Mouse (Mus musculus): ENCODE data around the gene Rpp30. TPM values are rescaled to one million over a fixed set of nuclear protein-coding genes. Genes with fewer than 3 reads are reported as not detected.

Gene Rpp30
- polyA plus RNA-seq, 1 experiment from 2014 or later, result 31.5 TPM

DNA sequence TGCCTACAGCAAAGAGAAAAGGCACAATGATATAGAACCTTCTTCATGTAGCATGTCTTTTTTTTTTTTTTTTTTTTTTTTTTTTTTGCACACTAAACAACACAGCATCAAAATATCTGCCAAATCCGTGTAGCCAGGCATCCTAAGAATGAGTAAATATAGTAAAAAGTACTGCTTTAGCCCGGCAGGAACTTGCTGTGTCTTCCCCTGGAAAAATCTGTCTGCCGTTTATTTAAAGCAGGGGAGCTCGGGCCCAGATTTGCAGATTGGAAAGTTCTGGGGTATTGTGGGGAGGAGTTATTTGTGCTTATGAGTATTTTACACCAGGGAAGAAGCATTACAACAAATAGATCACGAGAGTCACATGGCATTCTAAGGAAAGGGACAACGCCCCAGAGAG is 48.5 kb downstream of the Rpp30 start:
- 42% methylated on average over 6 of the region's 6 CpGs for WGBS
- no peaks in the 10 kb centered on the region for H3K9me3 ChIP-seq (ENCODE audit: control insufficient read depth)
- H3K27ac ChIP-seq (ENCODE audit: low read depth, low read length), result no peak overlapping the region
- no peaks in the 10 kb centered on the region for H3K36me3 ChIP-seq (ENCODE audit: control insufficient read depth, insufficient read depth)
- H3K4me2 ChIP-seq (replicated peaks; ENCODE audit: low read depth), result no peak overlapping the region
- no peaks in the 10 kb centered on the region for H3K4me1 ChIP-seq (replicated peaks; ENCODE audit: control insufficient read depth, insufficient read depth, low read length)
- ATAC-seq, result no peak
- no peak for TF ChIP-seq CTCF (IDR thresholded peaks at IDR 0.05; ENCODE audit: low read depth)
- no peaks in the 10 kb centered on the region for H3K27me3 ChIP-seq (replicated peaks; ENCODE audit: control insufficient read depth, insufficient read depth, low read length)
- H3K4me3 ChIP-seq (ENCODE audit: low read depth, low read length), result no peak overlapping the region
- no peak overlapping the region for H3K9ac ChIP-seq (ENCODE audit: low read depth, low read length)

DNA sequence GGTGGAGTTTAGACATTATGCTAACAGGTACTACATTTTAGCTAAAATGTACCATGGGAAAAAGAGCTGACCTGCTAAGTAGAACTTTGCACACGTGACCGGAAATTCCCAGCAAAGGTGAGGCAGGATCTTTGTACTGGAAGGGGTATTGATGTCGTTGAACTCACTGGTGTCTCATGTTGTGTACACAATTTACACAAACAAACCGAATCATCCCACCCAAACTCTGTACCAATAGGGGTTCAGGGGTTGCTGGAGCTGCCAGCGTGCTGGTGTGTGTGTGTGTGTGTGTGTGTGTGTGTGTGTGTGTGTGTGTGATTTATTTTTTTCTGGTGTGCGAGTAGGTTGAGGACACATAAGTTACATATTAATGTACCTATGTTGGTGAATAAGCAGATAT is 49.5 kb downstream of the Rpp30 start:
- Histone ChIP-seq H3K9me3 (ENCODE audit: control insufficient read depth) (no peaks in the 10 kb centered on the region), H3K4me3 (ENCODE audit: low read depth, low read length) (no peak overlapping the region), H3K36me3 (ENCODE audit: control insufficient read depth, insufficient read depth) (no peaks in the 10 kb centered on the region), H3K27ac (ENCODE audit: low read depth, low read length) (no peak overlapping the region), H3K9ac (ENCODE audit: low read depth, low read length) (no peak overlapping the region), H3K4me2 (replicated peaks; ENCODE audit: low read depth) (no peak overlapping the region), H3K4me1 (replicated peaks; ENCODE audit: control insufficient read depth, insufficient read depth, low read length) (no peaks in the 10 kb centered on the region), H3K27me3 (replicated peaks; ENCODE audit: control insufficient read depth, insufficient read depth, low read length) (no peaks in the 10 kb centered on the region)
- WGBS, result 76% methylated on average over 6 of the region's 6 CpGs
- TF ChIP-seq CTCF (IDR thresholded peaks at IDR 0.05; ENCODE audit: low read depth), result no peak
- ATAC-seq, result no peak

DNA sequence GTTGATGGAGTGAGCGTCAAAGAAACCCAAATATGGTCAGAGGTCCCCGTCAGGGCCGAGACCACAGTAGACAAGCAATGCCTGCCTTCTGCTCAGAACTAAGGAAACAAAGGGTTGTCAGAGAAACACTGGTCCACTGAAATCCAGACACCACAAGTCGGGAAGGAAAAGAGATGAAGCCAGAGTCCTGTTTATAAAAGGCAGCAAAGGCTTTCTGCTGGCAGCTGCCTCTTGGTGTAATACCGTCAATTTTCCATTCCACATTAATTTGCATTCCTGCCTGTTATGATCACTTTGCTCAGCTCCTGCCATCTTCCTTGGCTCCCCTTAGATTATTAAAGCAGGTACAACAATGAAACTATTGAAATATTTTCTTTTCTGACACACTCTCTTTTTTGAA is 50.2 kb downstream of the Rpp30 start:
- no peak for ATAC-seq
- WGBS, result 42% methylated on average over 5 of the region's 5 CpGs
- H3K36me3 ChIP-seq (ENCODE audit: control insufficient read depth, insufficient read depth), result no peaks in the 10 kb centered on the region

DNA sequence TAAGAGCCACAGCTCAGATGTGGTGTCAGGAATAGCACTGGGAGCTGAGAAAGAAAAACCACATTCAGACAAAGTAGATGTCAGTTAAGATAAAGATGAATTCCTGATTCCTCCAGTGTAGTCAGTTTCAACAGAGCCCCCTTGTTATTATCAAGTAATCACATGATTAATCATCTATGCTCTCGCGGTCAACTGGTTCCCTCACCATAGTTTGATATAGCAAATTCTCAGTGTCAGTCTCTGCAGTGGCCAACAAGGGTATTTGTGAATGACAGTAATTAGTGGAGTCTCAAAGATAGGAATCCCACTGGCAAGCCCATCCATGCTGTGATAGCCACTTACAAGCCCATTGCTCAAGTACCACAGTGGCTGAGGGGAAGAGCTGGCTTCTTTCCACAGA is 60.1 kb downstream of the Rpp30 start:
- Histone ChIP-seq H3K36me3 (ENCODE audit: control insufficient read depth, insufficient read depth) (no peaks in the 10 kb centered on the region), H3K27me3 (replicated peaks; ENCODE audit: control insufficient read depth, insufficient read depth, low read length) (no peaks in the 10 kb centered on the region), H3K9me3 (ENCODE audit: control insufficient read depth) (no peaks in the 10 kb centered on the region), H3K9ac (ENCODE audit: low read depth, low read length) (no peak overlapping the region), H3K27ac (ENCODE audit: low read depth, low read length) (no peak overlapping the region), H3K4me3 (ENCODE audit: low read depth, low read length) (no peak overlapping the region), H3K4me1 (replicated peaks; ENCODE audit: control insufficient read depth, insufficient read depth, low read length) (no peaks in the 10 kb centered on the region), H3K4me2 (replicated peaks; ENCODE audit: low read depth) (no peak overlapping the region)
- ATAC-seq, result no peak
- no peak for TF ChIP-seq CTCF (IDR thresholded peaks at IDR 0.05; ENCODE audit: low read depth)
- 91% methylated on average over 2 of the region's 2 CpGs for WGBS

More for the DNA sequence above, 50.2 kb downstream of the Rpp30 start:
- H3K4me3 ChIP-seq (ENCODE audit: low read depth, low read length), result no peak overlapping the region
- no peak for TF ChIP-seq CTCF (IDR thresholded peaks at IDR 0.05; ENCODE audit: low read depth)
- H3K27me3 ChIP-seq (replicated peaks; ENCODE audit: control insufficient read depth, insufficient read depth, low read length), result no peaks in the 10 kb centered on the region
- H3K4me2 ChIP-seq (replicated peaks; ENCODE audit: low read depth), result no peak overlapping the region
- H3K27ac ChIP-seq (ENCODE audit: low read depth, low read length), result no peak overlapping the region
- H3K9me3 ChIP-seq (ENCODE audit: control insufficient read depth), result no peaks in the 10 kb centered on the region
- H3K9ac ChIP-seq (ENCODE audit: low read depth, low read length), result no peak overlapping the region
- no peaks in the 10 kb centered on the region for H3K4me1 ChIP-seq (replicated peaks; ENCODE audit: control insufficient read depth, insufficient read depth, low read length)

DNA sequence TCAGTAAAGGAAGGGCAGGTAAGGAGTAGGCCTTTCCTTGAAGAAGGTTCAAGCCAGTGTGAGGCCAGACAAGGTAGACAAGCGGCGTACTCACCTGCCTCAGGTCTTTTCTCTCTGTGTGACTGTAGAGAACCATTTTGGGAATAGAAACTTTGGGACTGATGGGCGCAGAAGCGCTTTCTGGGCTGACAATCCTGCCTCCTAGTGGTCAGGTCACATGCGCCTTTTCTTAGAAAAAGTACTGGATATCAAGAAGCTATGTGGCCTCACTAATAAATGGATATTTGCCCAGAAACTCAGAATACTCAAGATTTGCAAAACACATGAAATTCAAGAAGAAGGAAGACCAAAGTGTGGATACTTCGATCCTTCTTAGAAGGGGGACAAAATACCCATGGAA is 65.1 kb downstream of the Rpp30 start:
- Histone ChIP-seq H3K4me2 (replicated peaks; ENCODE audit: low read depth) (no peak overlapping the region), H3K9ac (ENCODE audit: low read depth, low read length) (no peak overlapping the region), H3K4me3 (ENCODE audit: low read depth, low read length) (no peak overlapping the region), H3K4me1 (replicated peaks; ENCODE audit: control insufficient read depth, insufficient read depth, low read length) (no peaks in the 10 kb centered on the region), H3K36me3 (ENCODE audit: control insufficient read depth, insufficient read depth) (no peaks in the 10 kb centered on the region), H3K27ac (ENCODE audit: low read depth, low read length) (no peak overlapping the region), H3K27me3 (replicated peaks; ENCODE audit: control insufficient read depth, insufficient read depth, low read length) (no peaks in the 10 kb centered on the region), H3K9me3 (ENCODE audit: control insufficient read depth) (no peaks in the 10 kb centered on the region)
- TF ChIP-seq CTCF (IDR thresholded peaks at IDR 0.05; ENCODE audit: low read depth), result peak; percentile 21; the same call in 1 of the 2 replicates
- WGBS, result 88% methylated on average over 6 of the region's 6 CpGs
- no peak for ATAC-seq

DNA sequence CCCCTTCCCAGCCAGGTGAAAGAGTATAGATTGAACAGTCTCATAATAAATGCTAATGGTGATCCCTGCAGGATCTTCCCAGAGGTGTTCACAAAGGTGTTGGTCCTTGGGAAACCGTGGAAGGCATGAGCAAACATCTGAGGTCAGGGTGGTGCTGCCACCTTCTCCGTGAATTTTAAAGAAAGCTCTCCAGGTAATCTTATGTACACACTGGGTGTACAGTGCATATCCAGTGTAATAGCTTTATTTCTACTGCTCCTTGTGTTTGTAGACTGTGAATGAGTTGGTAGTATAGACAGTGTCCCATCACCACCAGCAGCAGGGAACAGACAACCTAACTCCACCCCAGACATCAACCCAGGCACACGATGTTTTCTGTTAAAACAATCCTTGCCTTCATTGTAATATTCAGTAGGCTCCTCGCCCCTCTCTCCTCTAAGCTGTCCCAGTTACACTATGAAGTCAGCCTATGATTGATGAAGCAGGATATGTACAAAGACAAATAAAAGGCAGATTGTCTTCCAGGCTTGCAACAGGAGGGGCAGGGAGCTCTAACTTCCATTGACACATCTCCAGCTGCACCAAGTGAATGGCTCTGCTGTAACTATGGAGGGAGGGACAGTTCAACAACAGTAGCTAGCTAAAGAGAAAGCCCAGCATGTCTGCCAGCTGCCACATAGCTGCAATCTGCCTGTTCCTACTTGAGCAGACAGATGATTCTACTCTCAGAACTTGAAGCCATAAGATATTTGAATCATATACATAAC is 66.9 kb downstream of the Rpp30 start:
- Histone ChIP-seq H3K27ac (ENCODE audit: low read depth, low read length) (no peak overlapping the region), H3K4me1 (replicated peaks; ENCODE audit: control insufficient read depth, insufficient read depth, low read length) (no peaks in the 10 kb centered on the region), H3K4me2 (replicated peaks; ENCODE audit: low read depth) (no peak overlapping the region), H3K4me3 (ENCODE audit: low read depth, low read length) (no peak overlapping the region), H3K9ac (ENCODE audit: low read depth, low read length) (no peak overlapping the region), H3K27me3 (replicated peaks; ENCODE audit: control insufficient read depth, insufficient read depth, low read length) (no peaks in the 10 kb centered on the region), H3K36me3 (ENCODE audit: control insufficient read depth, insufficient read depth) (no peaks in the 10 kb centered on the region), H3K9me3 (ENCODE audit: control insufficient read depth) (no peaks in the 10 kb centered on the region)
- WGBS, result 30% methylated on average over 4 of the region's 4 CpGs
- no peak for ATAC-seq
- TF ChIP-seq CTCF (IDR thresholded peaks at IDR 0.05; ENCODE audit: low read depth), result no peak

Other genes with a start within 250 kb of the Rpp30 start
- gene Htr7, start 26.2 kb upstream of the Rpp30 start, polyA plus RNA-seq (2015; fragmentation: Nextera tagmentation; extraction: Ambion mirVana), result 0.17 TPM in 1 of 2 replicates, not detected in the other
- gene Ankrd1, start 36.4 kb downstream of the Rpp30 start, polyA plus RNA-seq (2015; fragmentation: Nextera tagmentation; extraction: Ambion mirVana), result 0.18 and 0.52 TPM in 2 replicates

All from intestine, postnatal 0 days (tissue).